Mouse (Mus musculus): Measurements from ENCODE around the gene Ccm2.

DNA sequence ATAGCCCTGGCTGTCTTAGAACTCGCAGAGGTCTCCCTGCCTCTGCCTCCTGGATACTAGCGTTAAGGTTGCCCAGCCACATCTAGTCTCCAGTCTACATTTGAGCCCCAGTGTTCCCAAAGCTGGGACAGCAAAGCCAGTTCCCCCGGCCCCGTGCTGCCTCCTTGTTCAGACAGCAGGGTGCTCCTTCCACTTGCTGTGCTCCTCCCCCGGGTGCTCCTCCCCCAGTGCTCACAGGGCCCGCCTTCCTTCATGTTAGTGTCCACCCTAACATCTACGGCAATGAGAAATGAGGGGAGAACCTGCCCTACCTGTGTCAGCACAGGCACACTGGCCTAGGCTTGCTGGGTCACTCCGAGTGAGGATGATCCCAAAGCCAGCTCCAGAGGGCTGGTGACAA, 39.1 kb downstream of the Ccm2 start:
- TF ChIP-seq CTCF (IDR thresholded peaks at IDR 0.05; ENCODE audit: low read depth, low read length) (no peak), POLR2A (IDR thresholded peaks at IDR 0.05; ENCODE audit: extremely low read depth, insufficient read depth, low read length) (no peak)
